Mouse (Mus musculus): ENCODE results near the gene Pam16. TPM values are rescaled to one million over a fixed set of nuclear protein-coding genes. Genes with fewer than 3 reads are reported as not detected.

Pam16 gene
- polyA plus RNA-seq, 1 experiment = 40.4 TPM

DNA sequence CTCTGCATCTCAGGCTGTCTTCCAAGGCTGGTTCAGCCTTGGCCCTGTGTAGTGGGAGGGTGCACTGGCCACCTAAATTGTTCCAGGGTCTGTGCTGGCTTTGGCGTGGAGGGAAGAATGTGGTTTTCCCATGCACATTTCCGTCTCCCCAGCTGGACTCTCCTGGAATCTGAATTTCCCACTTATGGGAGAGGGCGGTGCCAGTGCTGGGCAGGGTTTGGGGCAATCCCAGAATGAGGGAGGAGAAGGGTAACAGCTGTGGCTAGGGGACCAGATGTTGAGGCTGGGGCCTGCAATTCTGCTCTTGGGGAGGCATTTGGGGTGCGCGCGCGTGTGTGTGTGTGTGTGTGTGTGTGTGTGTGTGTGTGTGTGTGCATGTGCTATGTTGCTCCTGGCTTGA lies 27.5 kb downstream of the Pam16 start:
- H3K4me1 ChIP-seq (replicated peaks; ENCODE audit: control insufficient read depth, insufficient read depth, low read length) = peaks cover 19% of the 10 kb centered on the region
- no peaks in the 10 kb centered on the region; the same call in 1 of the 2 replicates for H3K27me3 ChIP-seq (ENCODE audit: control insufficient read depth, insufficient read depth, low read length)
- no peak overlapping the region for H3K27ac ChIP-seq (ENCODE audit: control insufficient read depth, insufficient read depth, low read length)
- no peak for TF ChIP-seq CTCF (IDR thresholded peaks at IDR 0.05; ENCODE audit: borderline replicate concordance, control insufficient read depth, extremely low read depth, insufficient read depth, low read length, poor library complexity)
- TF ChIP-seq POLR2A (IDR thresholded peaks at IDR 0.05; ENCODE audit: control insufficient read depth, extremely low read depth, insufficient read depth, low read length, poor library complexity) = no peak
- DNase-seq = no peak
- no peak overlapping the region for H3K4me3 ChIP-seq (ENCODE audit: control insufficient read depth, insufficient read depth, low read length)
- H3K36me3 ChIP-seq (ENCODE audit: control insufficient read depth, insufficient read depth, low read length) = no peaks in the 10 kb centered on the region
- 81% methylated on average over 7 of the region's 7 CpGs for WGBS

DNA sequence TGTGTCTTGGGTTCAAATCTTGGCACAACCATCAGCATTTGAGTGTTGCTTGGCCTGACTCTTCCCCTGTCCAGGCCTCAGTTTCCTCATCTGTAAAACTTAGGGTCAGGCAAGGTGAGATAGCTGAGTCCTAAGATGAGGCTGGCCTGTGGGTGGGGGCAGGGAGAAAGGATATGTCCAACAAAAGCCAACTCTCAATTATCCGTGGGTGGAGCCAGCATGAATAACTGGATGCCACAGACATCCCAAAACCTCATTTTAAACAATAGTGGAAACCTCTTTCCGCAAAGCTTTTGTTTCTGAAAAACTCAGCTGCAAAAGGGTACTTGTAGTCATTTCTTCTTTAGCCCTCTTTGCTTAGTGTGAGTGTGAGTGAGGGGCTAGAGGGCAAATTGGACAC lies 28.0 kb downstream of the Pam16 start:
- Histone ChIP-seq H3K4me1 (replicated peaks; ENCODE audit: control insufficient read depth, insufficient read depth, low read length) (peaks cover 19% of the 10 kb centered on the region), H3K4me3 (ENCODE audit: control insufficient read depth, insufficient read depth, low read length) (no peak overlapping the region), H3K36me3 (ENCODE audit: control insufficient read depth, insufficient read depth, low read length) (no peaks in the 10 kb centered on the region), H3K27ac (ENCODE audit: control insufficient read depth, insufficient read depth, low read length) (no peak overlapping the region), H3K27me3 (ENCODE audit: control insufficient read depth, insufficient read depth, low read length) (no peaks in the 10 kb centered on the region; the same call in 1 of the 2 replicates)
- TF ChIP-seq POLR2A (IDR thresholded peaks at IDR 0.05; ENCODE audit: control insufficient read depth, extremely low read depth, insufficient read depth, low read length, poor library complexity) (no peak), CTCF (IDR thresholded peaks at IDR 0.05; ENCODE audit: borderline replicate concordance, control insufficient read depth, extremely low read depth, insufficient read depth, low read length, poor library complexity) (no peak)
- 94% methylated on average over 2 of the region's 2 CpGs for WGBS
- no peak for DNase-seq

DNA sequence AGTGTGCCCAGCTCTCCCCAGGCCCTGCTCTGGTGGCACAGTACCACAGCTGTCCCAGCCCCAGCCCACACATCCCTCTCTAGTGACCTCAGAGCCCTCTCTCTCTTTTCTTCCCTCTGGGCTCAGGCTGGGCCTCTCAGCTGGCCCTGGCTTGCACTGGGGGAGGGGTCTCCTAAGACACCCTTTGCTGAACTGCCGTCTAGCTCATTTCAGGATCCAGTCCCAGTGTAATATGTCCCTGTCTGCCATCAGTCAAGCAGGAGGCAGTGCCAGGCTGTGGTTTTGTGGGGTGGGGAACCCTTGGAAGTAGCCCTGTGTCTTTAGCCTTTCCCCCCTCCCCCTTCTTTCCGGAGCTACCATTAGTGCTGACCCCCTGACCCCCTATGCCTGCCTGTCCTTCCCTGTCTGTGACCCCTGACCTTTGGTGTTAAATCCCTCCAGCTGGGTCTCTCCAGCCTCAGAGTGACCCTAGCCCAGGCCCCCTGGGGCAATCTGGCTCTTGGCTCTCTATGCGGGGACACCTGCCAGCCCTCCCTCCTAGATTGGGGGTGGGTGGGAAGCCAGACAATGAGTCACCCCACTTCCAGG lies 28.6 kb downstream of the Pam16 start:
- no peak overlapping the region for H3K27ac ChIP-seq (ENCODE audit: control insufficient read depth, insufficient read depth, low read length)
- WGBS = 81% methylated on average over 3 of the region's 3 CpGs
- TF ChIP-seq CTCF (IDR thresholded peaks at IDR 0.05; ENCODE audit: borderline replicate concordance, control insufficient read depth, extremely low read depth, insufficient read depth, low read length, poor library complexity) = no peak
- no peak for TF ChIP-seq POLR2A (IDR thresholded peaks at IDR 0.05; ENCODE audit: control insufficient read depth, extremely low read depth, insufficient read depth, low read length, poor library complexity)

GRCm38 (mm10) chr16:4595527-4595963 lies 29.2 kb downstream of the Pam16 start:
- Histone ChIP-seq H3K27ac (ENCODE audit: control insufficient read depth, insufficient read depth, low read length) (no peak overlapping the region), H3K27me3 (ENCODE audit: control insufficient read depth, insufficient read depth, low read length) (no peaks in the 10 kb centered on the region; the same call in 1 of the 2 replicates), H3K4me1 (replicated peaks; ENCODE audit: control insufficient read depth, insufficient read depth, low read length) (peaks cover 19% of the 10 kb centered on the region), H3K4me3 (ENCODE audit: control insufficient read depth, insufficient read depth, low read length) (no peak overlapping the region), H3K36me3 (ENCODE audit: control insufficient read depth, insufficient read depth, low read length) (no peaks in the 10 kb centered on the region)
- no peak for DNase-seq
- 89% methylated on average over 5 of the region's 5 CpGs for WGBS
- no peak for TF ChIP-seq POLR2A (IDR thresholded peaks at IDR 0.05; ENCODE audit: control insufficient read depth, extremely low read depth, insufficient read depth, low read length, poor library complexity)
- TF ChIP-seq CTCF (IDR thresholded peaks at IDR 0.05; ENCODE audit: borderline replicate concordance, control insufficient read depth, extremely low read depth, insufficient read depth, low read length, poor library complexity) = no peak

More for the DNA sequence above, 28.6 kb downstream of the Pam16 start:
- Histone ChIP-seq H3K36me3 (ENCODE audit: control insufficient read depth, insufficient read depth, low read length) (no peaks in the 10 kb centered on the region), H3K27me3 (ENCODE audit: control insufficient read depth, insufficient read depth, low read length) (no peaks in the 10 kb centered on the region; the same call in 1 of the 2 replicates), H3K4me3 (ENCODE audit: control insufficient read depth, insufficient read depth, low read length) (no peak overlapping the region), H3K4me1 (replicated peaks; ENCODE audit: control insufficient read depth, insufficient read depth, low read length) (peaks cover 19% of the 10 kb centered on the region)
- DNase-seq = no peak

- no peaks in the 10 kb centered on the region; the same call in 1 of the 2 replicates for H3K27me3 ChIP-seq (ENCODE audit: control insufficient read depth, insufficient read depth, low read length)
- no peaks in the 10 kb centered on the region for H3K36me3 ChIP-seq (ENCODE audit: control insufficient read depth, insufficient read depth, low read length)
- 3% methylated on average over 51 of the region's 52 CpGs for WGBS
- peaks cover 19% of the 10 kb centered on the region for H3K4me1 ChIP-seq (replicated peaks; ENCODE audit: control insufficient read depth, insufficient read depth, low read length)
- peak overlapping the region; percentile 51 for H3K4me3 ChIP-seq (ENCODE audit: control insufficient read depth, insufficient read depth, low read length)
- no peak overlapping the region for H3K27ac ChIP-seq (ENCODE audit: control insufficient read depth, insufficient read depth, low read length)
- DNase-seq = peak; percentile 39
- TF ChIP-seq CTCF (IDR thresholded peaks at IDR 0.05; ENCODE audit: borderline replicate concordance, control insufficient read depth, extremely low read depth, insufficient read depth, low read length, poor library complexity) (no peak), POLR2A (IDR thresholded peaks at IDR 0.05; ENCODE audit: control insufficient read depth, extremely low read depth, insufficient read depth, low read length, poor library complexity) (no peak)
These were observed 29.8 kb downstream of the Pam16 start for GRCm38 (mm10) chr16:4594814-4595526.

DNA sequence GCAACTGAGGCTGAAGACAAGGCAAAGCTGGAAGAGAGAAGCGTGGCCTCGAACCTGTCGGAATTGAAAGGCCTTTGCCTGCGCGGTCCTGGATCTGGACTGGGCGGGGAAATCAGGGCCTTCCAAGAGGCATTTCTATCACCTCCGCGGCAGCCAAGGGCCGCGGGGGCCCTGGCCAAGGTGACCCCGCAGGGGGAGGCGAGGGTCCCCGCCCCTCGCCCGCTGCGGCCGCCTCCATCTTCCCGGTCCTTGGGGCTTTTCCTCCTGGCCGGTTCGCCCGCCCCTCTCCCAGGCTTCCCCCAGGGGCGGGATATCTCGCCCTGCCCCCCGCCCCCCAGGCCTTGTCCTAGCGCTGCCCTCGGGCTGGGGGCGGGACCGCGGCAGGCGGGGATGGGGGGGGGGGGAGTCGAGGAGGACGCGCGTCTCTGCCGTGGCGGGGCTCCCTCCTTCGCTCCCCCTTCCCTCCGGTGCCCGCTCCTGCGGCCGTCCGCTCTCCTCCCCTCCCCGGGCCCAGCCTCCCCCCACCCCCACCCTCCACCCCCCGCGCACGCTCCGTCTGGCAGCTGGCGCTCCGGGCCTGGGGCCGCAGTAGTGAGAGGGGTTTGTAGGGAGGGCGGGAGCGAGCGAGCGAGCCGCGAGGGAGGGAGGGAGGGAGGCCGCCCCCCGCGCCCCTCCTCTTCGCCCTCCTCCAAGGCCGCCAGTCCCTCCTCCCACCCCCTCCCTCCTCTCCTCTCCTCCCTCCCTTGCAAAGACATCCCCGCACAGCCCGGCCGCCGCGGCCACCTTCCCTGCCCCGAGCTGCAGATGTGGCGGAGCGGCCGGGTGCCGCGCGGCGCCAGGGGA lies 30.6 kb downstream of the Pam16 start, which contains the start of gene Glis2:
TSS of gene Glis2 (plus strand) at position 743 of the 843 bp plus-strand sequence.
- Histone ChIP-seq H3K4me1 (replicated peaks; ENCODE audit: control insufficient read depth, insufficient read depth, low read length) (peaks cover 19% of the 10 kb centered on the region), H3K4me3 (ENCODE audit: control insufficient read depth, insufficient read depth, low read length) (peak within 1 kb of the TSS; percentile 51), H3K36me3 (ENCODE audit: control insufficient read depth, insufficient read depth, low read length) (no peaks in the 10 kb centered on the region), H3K27me3 (ENCODE audit: control insufficient read depth, insufficient read depth, low read length) (no peaks in the 10 kb centered on the region; the same call in 1 of the 2 replicates), H3K27ac (ENCODE audit: control insufficient read depth, insufficient read depth, low read length) (no peak within 1 kb of the TSS)
- no peak for DNase-seq
- TF ChIP-seq POLR2A (IDR thresholded peaks at IDR 0.05; ENCODE audit: control insufficient read depth, extremely low read depth, insufficient read depth, low read length, poor library complexity) (no peak), CTCF (IDR thresholded peaks at IDR 0.05; ENCODE audit: borderline replicate concordance, control insufficient read depth, extremely low read depth, insufficient read depth, low read length, poor library complexity) (no peak)
- 4% methylated on average over 54 of the region's 74 CpGs for WGBS

All from thymus, adult 2 months (tissue).